8 mouse cellular contexts compared by ENCODE assay signal in genomic region chr8:94387785-94388184, GRCm38 (mm10). TPM values are rescaled to one million over a fixed set of nuclear protein-coding genes. Genes with fewer than 3 reads are reported as not detected.
DNase-seq lines count a peak whose midpoint lies in the region; ATAC-seq and TF ChIP-seq lines count a peak whose summit lies in the region.

No protein-coding gene starts in this region.

- peaks cover 36% of the 10 kb centered on the region for H3K36me3 ChIP-seq in heart, embryonic 12.5 days
- peaks cover 36 to 45% of the 10 kb centered on the region in 2 experiments for H3K36me3 ChIP-seq in CH12.LX (replicated peaks in 1 of 2; ENCODE audit: control insufficient read depth in 1 of 2, insufficient read depth in 1 of 2, low read length in 1 of 2)
- H3K36me3 ChIP-seq in forebrain, embryonic 13.5 days (ENCODE audit: poor library complexity, severe bottlenecking): peaks cover 36% of the 10 kb centered on the region
- H3K36me3 ChIP-seq in liver, embryonic 15.5 days (replicated peaks): peaks cover 43% of the 10 kb centered on the region

- peak overlapping the region; percentile 92 for H3K4me3 ChIP-seq in heart, embryonic 12.5 days
- peak overlapping the region; percentile 71 to 97 (median 92) for H3K4me3 ChIP-seq in CH12.LX (replicated peaks in 1 of 3; ENCODE audit: low read depth in 2 of 3, low read length in 2 of 3, poor library complexity in 1 of 3)
- peak overlapping the region; percentile 85 for H3K4me3 ChIP-seq in forebrain, embryonic 13.5 days
- peak overlapping the region; percentile 94 for H3K4me3 ChIP-seq in liver, embryonic 15.5 days (replicated peaks)

- WGBS in heart, embryonic 12.5 days: 30% methylated on average over 6 of the region's 6 CpGs
- whole genome bisulfite sequencing in forebrain, embryonic 13.5 days: 36% methylated on average over 6 of the region's 6 CpGs
- WGBS in liver, embryonic 15.5 days (ENCODE audit: insufficient replicate concordance): 33% methylated on average over 6 of the region's 6 CpGs

- H3K4me2 ChIP-seq in heart, embryonic 12.5 days: peak overlapping the region; percentile 84
- H3K4me2 ChIP-seq in CH12.LX (ENCODE audit: insufficient read depth, low read depth, poor library complexity, severe bottlenecking): peak overlapping the region; percentile 76; the same call in 1 of the 2 replicates
- peak overlapping the region; percentile 83 for H3K4me2 ChIP-seq in forebrain, embryonic 13.5 days
- peak overlapping the region; percentile 96 for H3K4me2 ChIP-seq in liver, embryonic 15.5 days

- no peak for ATAC-seq in heart, embryonic 12.5 days (ENCODE audit: insufficient number of reproducible peaks, low FRiP score)
- no peak for ATAC-seq in forebrain, embryonic 13.5 days
- ATAC-seq in liver, embryonic 15.5 days (ENCODE audit: insufficient read depth): no peak
- no peak for ATAC-seq in frontal cortex, adult (ENCODE audit: low TSS enrichment)

- H3K9ac ChIP-seq in heart, embryonic 12.5 days: peak overlapping the region; percentile 96
- peak overlapping the region; percentile 72 for H3K9ac ChIP-seq in CH12.LX (ENCODE audit: insufficient read depth, low read depth)
- H3K9ac ChIP-seq in forebrain, embryonic 13.5 days: peak overlapping the region; percentile 78
- H3K9ac ChIP-seq in liver, embryonic 15.5 days: peak overlapping the region; percentile 98

- no peak for TF ChIP-seq EP300 in CH12.LX (IDR thresholded peaks at IDR 0.05; ENCODE audit: low read length)

- no peaks in the 10 kb centered on the region for H3K9me3 ChIP-seq in heart, embryonic 12.5 days (replicated peaks)
- H3K9me3 ChIP-seq in CH12.LX (replicated peaks; ENCODE audit: low read length): peaks cover 6% of the 10 kb centered on the region
- H3K9me3 ChIP-seq in forebrain, embryonic 13.5 days (replicated peaks): 0 out of 2 replicates have a peak, but pooled peaks cover 3% of the 10 kb centered on the region
- H3K9me3 ChIP-seq in liver, embryonic 15.5 days (replicated peaks): no peaks in the 10 kb centered on the region

- dilution Hi-C loops in CH12.LX (cut with MboI; ENCODE audit: extremely low pct_ligation_motif_present, extremely low pct_unique_long_range_greater_than_20kb, low sequenced_read_pairs): no loop called here

- TF ChIP-seq POLR2A in CH12.LX (IDR thresholded peaks at IDR 0.05; ENCODE audit: low read depth, low read length): no peak

- peaks cover 25% of the 10 kb centered on the region for H3K4me1 ChIP-seq in heart, embryonic 12.5 days (replicated peaks)
- peaks cover 11 to 48% of the 10 kb centered on the region in 2 experiments for H3K4me1 ChIP-seq in CH12.LX (ENCODE audit: control insufficient read depth in 1 of 2, insufficient read depth in 2 of 2)
- peaks cover 16% of the 10 kb centered on the region for H3K4me1 ChIP-seq in forebrain, embryonic 13.5 days
- H3K4me1 ChIP-seq in liver, embryonic 15.5 days (replicated peaks): peaks cover 55% of the 10 kb centered on the region

- H3K27ac ChIP-seq in heart, embryonic 12.5 days (ENCODE audit: poor library complexity, severe bottlenecking): peak overlapping the region; percentile 94
- H3K27ac ChIP-seq in CH12.LX (ENCODE audit: insufficient read depth, low read depth): peak overlapping the region; percentile 36; the same call in 1 of the 2 replicates
- peak overlapping the region; percentile 19; the same call in 1 of the 2 replicates for H3K27ac ChIP-seq in forebrain, embryonic 13.5 days
- peak overlapping the region; percentile 97 for H3K27ac ChIP-seq in liver, embryonic 15.5 days (replicated peaks)

- no peak for TF ChIP-seq RAD21 in CH12.LX (IDR thresholded peaks at IDR 0.05; ENCODE audit: low read depth, low read length)

- H3K27me3 ChIP-seq in heart, embryonic 12.5 days (replicated peaks): no peaks in the 10 kb centered on the region
- no peaks in the 10 kb centered on the region for H3K27me3 ChIP-seq in CH12.LX (replicated peaks)
- no peaks in the 10 kb centered on the region for H3K27me3 ChIP-seq in forebrain, embryonic 13.5 days
- no peaks in the 10 kb centered on the region for H3K27me3 ChIP-seq in liver, embryonic 15.5 days

- no peak for DNase-seq in heart, adult 9 months (ENCODE audit: low spot score in 2 of 2)
- DNase-seq in CH12.LX (ENCODE audit: extremely low read depth): no peak
- no peak for DNase-seq in urinary bladder, postnatal 14 days (ENCODE audit: low spot score)
- DNase-seq in adrenal gland, adult (ENCODE audit: inconsistent age in 2 of 2, low spot score in 1 of 2): no peak

- peaks cover 56% of the 10 kb centered on the region for H3K79me2 ChIP-seq in CH12.LX (replicated peaks; ENCODE audit: control insufficient read depth, extremely low read depth, insufficient read depth, poor library complexity, severe bottlenecking)

- TF ChIP-seq CTCF in CH12.LX (conservative IDR thresholded peaks at IDR 0.05 in 1 of 2, IDR thresholded peaks at IDR 0.05 in 1 of 2; ENCODE audit: low read depth in 2 of 2, low read length in 2 of 2): no peak

- in situ Hi-C loops in CH12.LX (cut with MboI; ENCODE audit: low pct_ligation_motif_present, low pct_unique_long_range_greater_than_20kb, low sequenced_read_pairs): no loop called here

TF ChIP-seq in CH12.LX, 34 proteins besides CTCF, POLR2A, EP300 and RAD21:
- TF ChIP-seq TCF12 (IDR thresholded peaks at IDR 0.05; ENCODE audit: low read depth, low read length) (no peak), ETS1 (conservative IDR thresholded peaks at IDR 0.05; ENCODE audit: low read depth, low read length) (no peak), ZMIZ1 (IDR thresholded peaks at IDR 0.05; ENCODE audit: low read depth, low read length) (no peak), USF2 (conservative IDR thresholded peaks at IDR 0.05; ENCODE audit: low read depth, low read length) (no peak), KAT2A (IDR thresholded peaks at IDR 0.05; ENCODE audit: insufficient replicate concordance, low read length) (no peak), ZC3H11A (IDR thresholded peaks at IDR 0.05; ENCODE audit: low read depth, low read length) (no peak), MEF2A (IDR thresholded peaks at IDR 0.05; ENCODE audit: borderline replicate concordance, low read depth, low read length) (no peak), MAX (IDR thresholded peaks at IDR 0.05; ENCODE audit: low read length) (no peak), ELF1 (IDR thresholded peaks at IDR 0.05; ENCODE audit: low read depth, low read length) (no peak), JUND (conservative IDR thresholded peaks at IDR 0.05; ENCODE audit: low read depth, low read length) (no peak), MXI1 (IDR thresholded peaks at IDR 0.05; ENCODE audit: low read depth, low read length) (no peak), JUN (IDR thresholded peaks at IDR 0.05; ENCODE audit: insufficient read depth, low read depth, low read length) (no peak), UBTF (IDR thresholded peaks at IDR 0.05; ENCODE audit: low read depth, low read length) (no peak), ZKSCAN1 (IDR thresholded peaks at IDR 0.05; ENCODE audit: borderline replicate concordance, low read depth, low read length) (no peak), RCOR1 (conservative IDR thresholded peaks at IDR 0.05; ENCODE audit: low read depth, low read length) (no peak), SIN3A (IDR thresholded peaks at IDR 0.05; ENCODE audit: low read length) (no peak; the same call in 1 of the 2 replicates)

RNA-seq across cellular contexts. Expression of gene Herpud1, which starts 1.5 kb away (rescaled TPM):
- 73.1 and 74.9 TPM in 2 replicates for polyA plus RNA-seq in heart, embryonic 12.5 days (2016; fragmentation: Nextera tagmentation; extraction: Ambion mirVana)
- total RNA-seq in CH12.LX (2012; rRNA removed) (172 and 206 TPM in 2 replicates), CH12.LX (2014; rRNA removed) (243 and 257 TPM in 2 replicates)
- polyA plus RNA-seq in CH12.LX (2012; ENCODE audit: insufficient read length, low read depth): 116 and 124 TPM in 2 replicates
- 50.9 and 53.9 TPM in 2 replicates for polyA plus RNA-seq in forebrain, embryonic 13.5 days (2015; fragmentation: Nextera tagmentation; extraction: Ambion mirVana)
- 139 and 161 TPM in 2 replicates for polyA plus RNA-seq in liver, embryonic 15.5 days (2015; fragmentation: Nextera tagmentation; extraction: Ambion mirVana)

RNA-seq across cellular contexts. Expression of gene Nlrc5, which starts 46.4 kb away (rescaled TPM):
- polyA plus RNA-seq in heart, embryonic 12.5 days (2016; fragmentation: Nextera tagmentation; extraction: Ambion mirVana): 0.08 and 0.19 TPM in 2 replicates
- total RNA-seq in CH12.LX (2012; rRNA removed) (58.6 and 73.0 TPM in 2 replicates), CH12.LX (2014; rRNA removed) (58.1 and 60.2 TPM in 2 replicates)
- polyA plus RNA-seq in CH12.LX (2012; ENCODE audit: insufficient read length, low read depth): 72.5 and 75.2 TPM in 2 replicates
- polyA plus RNA-seq in forebrain, embryonic 13.5 days (2015; fragmentation: Nextera tagmentation; extraction: Ambion mirVana): 0.12 and 0.26 TPM in 2 replicates
- 0.35 and 0.62 TPM in 2 replicates for polyA plus RNA-seq in liver, embryonic 15.5 days (2015; fragmentation: Nextera tagmentation; extraction: Ambion mirVana)

RNA-seq across cellular contexts. Expression of gene Slc12a3, which starts 58.8 kb away (rescaled TPM):
- polyA plus RNA-seq in heart, embryonic 12.5 days (2016; fragmentation: Nextera tagmentation; extraction: Ambion mirVana): 0.10 TPM in 1 of 2 replicates, not detected in the other
- 0.17 and 0.21 TPM in 2 replicates for total RNA-seq in CH12.LX (2012; rRNA removed)
- 0.08 TPM in 1 of 2 replicates, not detected in the other for total RNA-seq in CH12.LX (2014; rRNA removed)
- 0.19 TPM in 1 of 2 replicates, not detected in the other for polyA plus RNA-seq in CH12.LX (2012; ENCODE audit: insufficient read length, low read depth)
- not detected in 2 replicates for polyA plus RNA-seq in forebrain, embryonic 13.5 days (2015; fragmentation: Nextera tagmentation; extraction: Ambion mirVana)
- polyA plus RNA-seq in liver, embryonic 15.5 days (2015; fragmentation: Nextera tagmentation; extraction: Ambion mirVana): 0.15 and 0.37 TPM in 2 replicates

Comparison
In these comparisons a context has a peak if more than half of its experiments do, and no peak if none do; other contexts are left out.
1. H3K27ac ChIP-seq: peak in every context shown above with its lines; median percentile 97 in liver, embryonic 15.5 days; 94 in heart, embryonic 12.5 days; 36 in CH12.LX; 19 in forebrain, embryonic 13.5 days.
2. RNA of gene Nlrc5, which starts 46.4 kb away (polyA plus RNA-seq): 72.5 to 75.2 TPM in CH12.LX; 0.35 to 0.62 TPM in liver, embryonic 15.5 days, 0.12 to 0.26 TPM in forebrain, embryonic 13.5 days and 0.08 to 0.19 TPM in heart, embryonic 12.5 days; every median in the first group is over 10 times any median in the second.
3. Peak in every context shown above with its lines, with median percentiles within 50 percentile points of each other: H3K4me2 ChIP-seq, H3K4me3 ChIP-seq and H3K9ac ChIP-seq.